Mouse (Mus musculus) hindbrain, embryonic 16.5 days (tissue): ENCODE data around the gene Anxa6. TPM values are rescaled to one million over a fixed set of nuclear protein-coding genes. Genes with fewer than 3 reads are reported as not detected.

ENCODE experiments used
- ATAC-seq: fragments of 200-750 bp; cut with Nextera tagmentation; 2 replicates; pipeline ENCODE4 v1.8.0; 2017; ENCODE audit warnings: moderate TSS enrichment, moderate library complexity
- H3K27ac ChIP-seq: fragments of 300-500 bp; sonication (generic); 2 replicates; pipeline ENCODE4 v1.5.1; 2014; ENCODE audit warnings: low read depth, mild to moderate bottlenecking, control low read depth, low read length, moderate library complexity
- H3K27me3 ChIP-seq: fragments of 300-500 bp; sonication (generic); replicated peaks from 2 replicates; pipeline ENCODE4 v1.6.1; 2014; ENCODE audit warnings: low read length; ENCODE audit not compliant: control insufficient read depth, insufficient read depth
- H3K36me3 ChIP-seq: fragments of 300-500 bp; sonication (generic); 2 replicates; pipeline ENCODE4 v1.6.1; 2014; ENCODE audit warnings: mild to moderate bottlenecking, low read length, moderate library complexity, mixed read lengths; ENCODE audit not compliant: control insufficient read depth, insufficient read depth
- H3K4me1 ChIP-seq: fragments of 300-500 bp; sonication (generic); 2 replicates; pipeline ENCODE4 v1.6.1; 2014; ENCODE audit warnings: low read depth, low read length; ENCODE audit not compliant: control insufficient read depth, insufficient read depth
- H3K4me2 ChIP-seq: fragments of 300-500 bp; sonication (generic); 2 replicates; pipeline ENCODE4 v1.6.1; 2014; ENCODE audit warnings: mild to moderate bottlenecking, low read length, control low read depth, moderate library complexity
- H3K4me3 ChIP-seq: fragments of 300-500 bp; sonication (generic); 2 replicates; pipeline ENCODE4 v1.5.1; 2014; ENCODE audit warnings: mild to moderate bottlenecking, low read length, control low read depth, moderate library complexity
- H3K9ac ChIP-seq: fragments of 300-500 bp; sonication (generic); 2 replicates; pipeline ENCODE4 v1.6.1; 2014; ENCODE audit warnings: low read depth, mild to moderate bottlenecking, control low read depth, low read length, moderate library complexity
- H3K9me3 ChIP-seq: fragments of 300-500 bp; sonication (generic); 2 replicates; pipeline ENCODE4 v1.6.1; 2014; ENCODE audit warnings: mild to moderate bottlenecking, low read length, moderate library complexity; ENCODE audit not compliant: control insufficient read depth
- WGBS: fragments of 180-500 bp; shearing (Covaris S2); extraction: QIAGEN DNeasy Blood & Tissue Kit; methylation state at CpG from one replicate; pipeline ENCODE4 v1.1.7; 2014; 5-methylcytosine and 5-hydroxymethylcytosine counted together
- polyA plus RNA-seq: library from polyadenylated mRNA; unstranded; fragments of >200 nt; fragmentation: Nextera tagmentation; extraction: Ambion mirVana; gene quantifications from 2 replicates; pipeline ENCODE4 v1.2.1, GENCODE M21; 2015

The Anxa6 gene
- polyA plus RNA-seq, 1 experiment from 2014 or later: 72.4 TPM

- Histone ChIP-seq H3K9me3 (no peaks in the 10 kb centered on the region), H3K27ac (no peak overlapping the region), H3K4me1 (peaks cover 8% of the 10 kb centered on the region), H3K36me3 (no peaks in the 10 kb centered on the region), H3K4me2 (peak overlapping the region; percentile 35), H3K9ac (peak overlapping the region; percentile 9; the same call in 1 of the 2 replicates), H3K27me3 (no peaks in the 10 kb centered on the region), H3K4me3 (peak overlapping the region; percentile 2; the same call in 1 of the 2 replicates)
- ATAC-seq: no peak
- 23% methylated on average over 9 of the region's 9 CpGs for WGBS
Observed at GRCm38 (mm10) chr11:54953993-54954446, 79.2 kb downstream of the Anxa6 start.

GRCm38 (mm10) chr11:54952651-54953050 is 80.6 kb downstream of the Anxa6 start:
- H3K27ac ChIP-seq: no peak overlapping the region
- H3K4me3 ChIP-seq: no peak overlapping the region
- no peaks in the 10 kb centered on the region for H3K27me3 ChIP-seq
- H3K4me2 ChIP-seq: no peak overlapping the region
- no peaks in the 10 kb centered on the region for H3K36me3 ChIP-seq
- no peaks in the 10 kb centered on the region for H3K9me3 ChIP-seq
- no peak overlapping the region for H3K9ac ChIP-seq
- H3K4me1 ChIP-seq: peaks cover 8% of the 10 kb centered on the region
- no peak for ATAC-seq
- WGBS: 71% methylated on average over 6 of the region's 6 CpGs

- Histone ChIP-seq H3K27ac (no peak overlapping the region), H3K4me2 (no peak overlapping the region), H3K9ac (no peak overlapping the region), H3K4me3 (no peak overlapping the region), H3K36me3 (no peaks in the 10 kb centered on the region), H3K9me3 (no peaks in the 10 kb centered on the region), H3K27me3 (no peaks in the 10 kb centered on the region), H3K4me1 (peaks cover 8% of the 10 kb centered on the region)
- ATAC-seq: no peak
- 87% methylated on average over 6 of the region's 6 CpGs for WGBS
Observed at GRCm38 (mm10) chr11:54950684-54951083, 82.6 kb downstream of the Anxa6 start.

GRCm38 (mm10) chr11:54949717-54950116 is 83.5 kb downstream of the Anxa6 start:
- H3K27me3 ChIP-seq: no peaks in the 10 kb centered on the region
- H3K27ac ChIP-seq: no peak overlapping the region
- no peaks in the 10 kb centered on the region for H3K36me3 ChIP-seq
- no peak overlapping the region for H3K4me3 ChIP-seq
- peaks cover 4% of the 10 kb centered on the region for H3K4me1 ChIP-seq
- no peaks in the 10 kb centered on the region for H3K9me3 ChIP-seq
- H3K4me2 ChIP-seq: no peak overlapping the region
- no peak for ATAC-seq
- no peak overlapping the region for H3K9ac ChIP-seq
- WGBS: 73% methylated on average over 1 of the region's 1 CpGs

- no peaks in the 10 kb centered on the region for H3K4me1 ChIP-seq
- H3K36me3 ChIP-seq: no peaks in the 10 kb centered on the region
- ATAC-seq: no peak
- H3K9ac ChIP-seq: no peak overlapping the region
- no peaks in the 10 kb centered on the region for H3K9me3 ChIP-seq
- WGBS: 88% methylated on average over 3 of the region's 3 CpGs
- no peak overlapping the region for H3K4me3 ChIP-seq
- H3K4me2 ChIP-seq: no peak overlapping the region
- H3K27ac ChIP-seq: no peak overlapping the region
- H3K27me3 ChIP-seq: no peaks in the 10 kb centered on the region
Observed at GRCm38 (mm10) chr11:54944702-54945101, 88.5 kb downstream of the Anxa6 start.

GRCm38 (mm10) chr11:54940056-54940455 is 93.2 kb downstream of the Anxa6 start:
- H3K27ac ChIP-seq: no peak overlapping the region
- no peak overlapping the region for H3K4me2 ChIP-seq
- ATAC-seq: no peak
- H3K9ac ChIP-seq: no peak overlapping the region
- H3K9me3 ChIP-seq: no peaks in the 10 kb centered on the region
- 68% methylated on average over 7 of the region's 7 CpGs for WGBS
- H3K36me3 ChIP-seq: peaks cover 4% of the 10 kb centered on the region
- H3K4me1 ChIP-seq: no peaks in the 10 kb centered on the region
- no peaks in the 10 kb centered on the region for H3K27me3 ChIP-seq
- no peak overlapping the region for H3K4me3 ChIP-seq

- WGBS: 87% methylated on average over 8 of the region's 8 CpGs
- Histone ChIP-seq H3K9ac (no peak overlapping the region), H3K4me3 (no peak overlapping the region), H3K4me1 (no peaks in the 10 kb centered on the region), H3K27ac (no peak overlapping the region), H3K27me3 (no peaks in the 10 kb centered on the region), H3K36me3 (peaks cover 4% of the 10 kb centered on the region), H3K4me2 (no peak overlapping the region), H3K9me3 (no peaks in the 10 kb centered on the region)
- ATAC-seq: no peak
Observed at GRCm38 (mm10) chr11:54939501-54939900, 93.7 kb downstream of the Anxa6 start.

- H3K9me3 ChIP-seq: no peaks in the 10 kb centered on the region
- H3K36me3 ChIP-seq: peaks cover 8% of the 10 kb centered on the region
- 88% methylated on average over 3 of the region's 3 CpGs for WGBS
- no peak overlapping the region for H3K27ac ChIP-seq
- no peaks in the 10 kb centered on the region for H3K4me1 ChIP-seq
- no peak for ATAC-seq
- H3K4me3 ChIP-seq: no peak overlapping the region
- H3K27me3 ChIP-seq: no peaks in the 10 kb centered on the region
- H3K9ac ChIP-seq: no peak overlapping the region
- no peak overlapping the region for H3K4me2 ChIP-seq
Observed at GRCm38 (mm10) chr11:54936771-54937140, 96.5 kb downstream of the Anxa6 start.

GRCm38 (mm10) chr11:54936035-54936770 is 97.0 kb downstream of the Anxa6 start:
- 35% methylated on average over 12 of the region's 12 CpGs for WGBS
- H3K9ac ChIP-seq: no peak overlapping the region
- no peak overlapping the region for H3K27ac ChIP-seq
- ATAC-seq: no peak
- no peak overlapping the region for H3K4me3 ChIP-seq
- H3K27me3 ChIP-seq: no peaks in the 10 kb centered on the region
- no peaks in the 10 kb centered on the region for H3K9me3 ChIP-seq
- no peaks in the 10 kb centered on the region for H3K4me1 ChIP-seq
- peaks cover 8% of the 10 kb centered on the region for H3K36me3 ChIP-seq
- H3K4me2 ChIP-seq: no peak overlapping the region
